In genomic region chr4:148982274-148982673, GRCm38 (mm10) we compare ENCODE assay signal across 16 mouse cellular contexts.
"Had no signal": no experiment of that assay in that cellular context is flagged by ENCODE, and none has a peak within 500 bp of the region (broad histone marks: within the 10 kb centered on the region; RNA-seq: fewer than 3 reads in every experiment).

No protein-coding gene starts in this region.

- H3K4me2 ChIP-seq: intestine, embryonic 15.5 days; kidney, embryonic 15.5 days; limb, embryonic 15.5 days; liver, embryonic 12.5 days; lung, embryonic 14.5 days; midbrain, embryonic 15.5 days had no signal

- H3K27ac ChIP-seq: intestine, embryonic 15.5 days; kidney, embryonic 15.5 days; left cerebral cortex, adult 2 months; limb, embryonic 15.5 days; liver, embryonic 12.5 days; macrophage; midbrain, embryonic 15.5 days; stomach, postnatal 0 days had no signal

- H3K9me3 ChIP-seq: intestine, embryonic 15.5 days; kidney, embryonic 15.5 days; limb, embryonic 15.5 days; liver, embryonic 12.5 days; midbrain, embryonic 15.5 days had no signal

- H3K9ac ChIP-seq: intestine, embryonic 15.5 days; kidney, embryonic 15.5 days; limb, embryonic 15.5 days; liver, embryonic 12.5 days; lung, embryonic 14.5 days; midbrain, embryonic 15.5 days had no signal

- H3K36me3 ChIP-seq: midbrain, embryonic 15.5 days had no signal

- DNase-seq: kidney, adult 18-20 months; kidney, postnatal 14 days; lung, embryonic 14.5 days; lung, postnatal 10 days; right cerebral cortex, adult 18-20 months; right cerebral cortex, postnatal 25 days; thymus, postnatal 14 days had no signal

- ATAC-seq: intestine, embryonic 15.5 days; liver, embryonic 12.5 days; midbrain, embryonic 15.5 days had no signal

- H3K27me3 ChIP-seq: intestine, embryonic 15.5 days; kidney, embryonic 15.5 days; liver, embryonic 12.5 days; megakaryocyte, embryonic 14.5 days; midbrain, embryonic 15.5 days had no signal

- H3K4me3 ChIP-seq: intestine, embryonic 15.5 days; kidney, embryonic 15.5 days; left cerebral cortex, adult 2 months; limb, embryonic 15.5 days; liver, embryonic 12.5 days; megakaryocyte, embryonic 14.5 days; midbrain, embryonic 15.5 days had no signal
